Mouse (Mus musculus): ENCODE data around the gene Dctn5.

The Dctn5 gene

DNA sequence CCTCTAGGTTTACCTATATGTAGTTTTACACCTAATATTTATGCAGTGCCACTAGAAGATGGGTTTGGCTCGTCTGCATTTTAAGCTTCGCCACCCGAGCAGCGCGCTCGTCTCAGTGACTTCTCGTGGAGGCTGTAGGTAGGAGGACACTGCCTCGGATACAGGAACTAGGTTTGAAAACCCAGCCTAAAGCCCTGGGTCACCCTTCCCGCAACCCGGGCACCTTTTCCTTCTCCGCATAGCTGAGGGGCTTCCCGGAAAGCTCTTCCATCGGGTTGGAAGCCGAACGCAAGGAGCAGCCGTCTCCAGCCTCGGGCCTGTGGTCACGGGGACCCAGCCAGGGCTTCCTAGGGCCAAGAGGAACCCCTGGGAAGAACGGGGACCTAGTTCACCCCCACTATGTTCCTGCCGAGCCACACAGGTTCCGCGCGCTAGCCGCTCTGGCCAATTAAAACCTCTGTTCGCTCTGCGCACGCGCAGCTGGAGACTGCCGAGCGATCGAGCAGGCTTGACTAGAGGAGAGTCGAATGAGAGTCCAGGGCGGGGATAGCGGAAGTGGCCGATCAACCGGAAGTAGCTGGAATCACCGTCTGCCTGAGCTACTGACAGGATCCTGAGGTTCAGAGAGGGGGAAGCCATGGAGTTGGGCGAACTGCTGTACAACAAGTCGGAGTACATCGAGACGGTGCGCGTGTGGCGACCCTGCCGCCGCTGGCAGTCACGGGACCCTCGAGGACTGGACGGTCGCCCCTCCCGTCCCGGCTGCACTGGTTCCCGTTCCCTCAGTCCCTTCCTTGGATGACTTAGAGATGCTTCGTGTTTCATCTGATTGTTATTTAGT, at the start of gene Dctn5, which contains the start of gene Palb2:
TSS of gene Dctn5 (plus strand) at position 545 of the 841 bp plus-strand sequence.
TSS of gene Palb2 (minus strand) at position 489 of the 841 bp plus-strand sequence.
- peak; percentile 94 for DNase-seq (ENCODE audit: low spot score)

DNA sequence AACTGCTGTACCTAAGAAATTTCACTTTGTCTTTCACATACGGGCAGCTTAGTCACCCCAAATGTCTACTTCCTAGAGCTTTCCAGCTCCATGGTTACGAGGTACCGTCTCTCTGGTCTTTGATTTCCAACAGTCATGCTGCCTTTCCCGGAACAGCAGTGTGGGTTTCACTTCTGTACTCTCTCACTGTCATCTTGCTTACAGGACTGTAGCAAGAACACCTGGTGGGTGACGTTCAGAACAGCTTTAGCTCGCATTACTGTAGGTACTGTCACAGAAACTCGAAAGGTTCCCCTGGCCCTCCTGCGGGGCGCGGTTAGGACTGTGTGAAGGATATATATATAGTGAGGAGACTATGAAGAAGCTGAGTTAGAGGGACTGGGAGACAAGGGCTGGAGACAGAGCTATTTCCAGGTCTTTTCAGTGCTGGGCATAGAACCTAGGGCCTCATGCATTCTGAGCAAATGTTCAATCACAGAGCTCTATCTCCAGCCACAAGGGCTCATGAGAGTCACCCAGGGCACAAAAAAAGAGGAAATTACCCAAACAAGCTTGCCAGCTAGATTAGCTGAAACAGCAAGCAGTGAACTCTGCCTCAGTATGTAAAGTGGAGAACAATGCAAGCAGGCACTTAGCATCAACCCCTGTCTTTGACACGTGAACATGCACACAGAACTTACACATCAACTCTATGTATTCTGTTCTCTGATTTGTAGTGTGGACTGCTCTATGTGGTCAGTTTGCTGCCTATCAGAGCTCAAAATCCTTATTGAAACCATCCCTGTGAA, 45.5 kb upstream of the Dctn5 start:
- no peak for DNase-seq (ENCODE audit: low spot score)

- DNase-seq (ENCODE audit: low spot score) = no peak
Measured at GRCm38 (mm10) chr7:122094564-122095330, 38.1 kb upstream of the Dctn5 start.

DNA sequence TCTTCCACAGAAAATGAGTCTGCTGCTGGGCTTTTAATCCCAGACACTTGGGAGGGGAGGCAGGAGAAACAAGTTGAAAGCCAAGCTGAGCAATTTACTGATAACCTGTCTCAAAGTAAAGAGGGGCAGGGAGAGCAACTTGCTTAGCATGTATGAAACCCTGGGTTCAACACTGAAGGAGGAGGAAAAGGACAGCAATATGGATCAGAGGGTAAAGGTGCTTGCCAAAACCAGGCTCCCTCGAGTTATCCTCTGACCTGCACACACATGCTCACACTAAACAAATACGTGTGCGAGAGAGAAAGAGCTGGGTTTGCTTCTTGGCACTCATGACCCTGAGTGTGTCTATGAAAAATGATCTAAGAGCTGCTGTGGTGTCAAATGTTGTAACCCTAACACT, 34.8 kb upstream of the Dctn5 start:
- DNase-seq (ENCODE audit: low spot score) = no peak

GRCm38 (mm10) chr7:122099222-122099621, 33.6 kb upstream of the Dctn5 start:
- DNase-seq (ENCODE audit: low spot score) = peak; percentile 41

GRCm38 (mm10) chr7:122101014-122101746, 31.7 kb upstream of the Dctn5 start:
- peak; percentile 34 for DNase-seq (ENCODE audit: low spot score)

- peak; percentile 81 for DNase-seq (ENCODE audit: low spot score)
Measured at GRCm38 (mm10) chr7:122101747-122102244, 31.0 kb upstream of the Dctn5 start, which contains the start of gene Ndufab1. Gene Ndufab1 (minus strand): TSS chr7:122101886.

DNA sequence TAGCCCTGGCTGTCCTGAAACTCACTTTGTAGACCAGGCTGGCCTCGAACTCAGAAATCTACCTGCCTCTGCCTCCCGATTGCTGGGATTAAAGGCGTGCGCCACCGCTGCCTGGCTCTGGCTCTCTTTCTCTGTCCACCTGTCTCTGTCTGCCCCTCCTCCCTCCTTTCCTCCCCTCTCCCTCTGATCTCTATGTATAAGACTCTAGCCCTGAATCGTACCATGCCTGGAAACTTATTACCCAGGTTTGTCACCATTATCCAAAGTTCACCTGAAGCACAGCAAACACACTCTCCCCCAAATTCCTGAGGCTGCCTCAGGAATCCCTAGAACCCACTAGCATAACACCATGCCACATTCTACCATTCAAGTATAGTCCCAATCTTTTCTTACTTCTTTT, 24.6 kb upstream of the Dctn5 start:
- DNase-seq (ENCODE audit: low spot score) = no peak

GRCm38 (mm10) chr7:122123518-122123917, 9.3 kb upstream of the Dctn5 start:
- DNase-seq (ENCODE audit: low spot score) = peak; percentile 14

DNA sequence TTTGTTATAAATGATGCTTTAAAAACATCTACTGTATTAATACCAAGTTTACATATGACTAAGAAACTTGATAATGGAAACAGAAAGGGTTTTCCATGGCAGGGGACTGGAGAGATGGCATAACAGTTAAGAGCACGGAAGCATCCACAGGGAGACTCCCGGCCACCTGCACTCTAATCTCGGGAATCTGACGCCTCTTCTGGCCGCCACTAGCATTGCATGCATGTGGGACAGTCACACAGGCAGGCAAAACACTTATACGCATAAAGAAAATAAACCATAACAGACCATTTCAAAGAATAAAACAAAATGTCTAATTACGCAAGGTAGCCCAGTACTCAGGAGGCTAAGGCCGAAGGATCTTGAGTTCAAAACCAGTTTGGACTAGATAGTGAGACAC, 7.2 kb upstream of the Dctn5 start:
- DNase-seq (ENCODE audit: low spot score) = no peak

- DNase-seq (ENCODE audit: low spot score) = no peak
Measured at GRCm38 (mm10) chr7:122126946-122127345, 5.9 kb upstream of the Dctn5 start.

- DNase-seq (ENCODE audit: low spot score) = no peak
Measured at GRCm38 (mm10) chr7:122131834-122132233, 1.0 kb upstream of the Dctn5 start.

DNA sequence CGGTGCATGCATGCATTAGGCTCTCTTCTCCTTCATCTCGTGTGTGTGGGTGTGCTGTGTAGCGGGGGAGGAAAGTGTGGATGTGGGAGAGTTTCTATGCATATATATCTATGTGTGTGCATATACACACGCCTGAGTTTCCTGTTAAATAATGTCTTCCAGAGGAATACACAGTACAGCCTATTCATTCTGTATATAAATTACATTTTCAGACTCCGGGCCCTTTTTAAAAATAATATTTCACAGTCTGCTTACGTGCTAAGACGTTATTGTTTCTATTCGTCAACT, 441 bp downstream of the Dctn5 start:
- no peak for DNase-seq (ENCODE audit: low spot score)

GRCm38 (mm10) chr7:122135070-122135469, 2.2 kb downstream of the Dctn5 start:
- DNase-seq (ENCODE audit: low spot score) = peak; percentile 21

GRCm38 (mm10) chr7:122137071-122137470, 4.2 kb downstream of the Dctn5 start:
- no peak for DNase-seq (ENCODE audit: low spot score)

DNA sequence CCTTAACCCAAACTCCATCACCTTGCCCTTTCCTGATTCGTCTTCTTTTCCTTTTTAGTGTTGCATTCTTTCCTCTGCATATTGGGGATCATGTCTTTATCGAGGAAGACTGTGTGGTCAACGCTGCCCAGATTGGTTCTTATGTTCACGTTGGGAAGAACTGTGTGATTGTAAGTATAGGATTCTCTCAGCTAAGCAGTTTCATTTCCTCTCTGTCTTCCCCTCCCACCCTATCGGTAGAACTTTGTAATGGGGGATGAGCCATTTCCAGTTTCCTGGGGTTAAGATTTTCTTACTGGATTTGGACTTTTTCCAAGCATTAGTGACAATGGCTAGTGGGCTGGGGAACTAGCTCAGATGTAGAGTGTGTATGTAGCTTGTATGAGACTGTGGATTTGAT, 5.3 kb downstream of the Dctn5 start:
- DNase-seq (ENCODE audit: low spot score) = no peak

GRCm38 (mm10) chr7:122140991-122141390, 8.2 kb downstream of the Dctn5 start:
- peak; percentile 33 for DNase-seq (ENCODE audit: low spot score)

DNA sequence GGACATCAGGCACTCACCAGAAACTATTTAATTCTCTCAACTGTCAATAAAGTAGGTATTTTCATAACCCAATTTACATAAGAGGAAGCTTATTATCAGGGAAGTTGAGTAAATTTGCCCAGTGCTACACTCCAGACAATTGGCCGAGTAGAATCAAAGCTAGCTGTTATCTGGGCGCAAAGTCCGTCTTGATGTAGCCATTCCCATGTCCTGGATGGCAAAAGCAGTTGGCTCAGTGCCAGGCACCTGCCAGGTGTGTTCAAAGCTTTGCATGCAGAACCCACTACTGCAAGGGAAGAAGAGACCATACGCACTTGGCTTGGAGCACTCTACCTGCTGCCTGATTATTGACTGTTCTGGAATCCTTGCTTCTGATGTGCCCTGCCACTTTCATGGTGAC, 19.6 kb downstream of the Dctn5 start:
- DNase-seq (ENCODE audit: low spot score) = no peak

- no peak for DNase-seq (ENCODE audit: low spot score)
Measured at GRCm38 (mm10) chr7:122158488-122158887, 25.6 kb downstream of the Dctn5 start.

DNA sequence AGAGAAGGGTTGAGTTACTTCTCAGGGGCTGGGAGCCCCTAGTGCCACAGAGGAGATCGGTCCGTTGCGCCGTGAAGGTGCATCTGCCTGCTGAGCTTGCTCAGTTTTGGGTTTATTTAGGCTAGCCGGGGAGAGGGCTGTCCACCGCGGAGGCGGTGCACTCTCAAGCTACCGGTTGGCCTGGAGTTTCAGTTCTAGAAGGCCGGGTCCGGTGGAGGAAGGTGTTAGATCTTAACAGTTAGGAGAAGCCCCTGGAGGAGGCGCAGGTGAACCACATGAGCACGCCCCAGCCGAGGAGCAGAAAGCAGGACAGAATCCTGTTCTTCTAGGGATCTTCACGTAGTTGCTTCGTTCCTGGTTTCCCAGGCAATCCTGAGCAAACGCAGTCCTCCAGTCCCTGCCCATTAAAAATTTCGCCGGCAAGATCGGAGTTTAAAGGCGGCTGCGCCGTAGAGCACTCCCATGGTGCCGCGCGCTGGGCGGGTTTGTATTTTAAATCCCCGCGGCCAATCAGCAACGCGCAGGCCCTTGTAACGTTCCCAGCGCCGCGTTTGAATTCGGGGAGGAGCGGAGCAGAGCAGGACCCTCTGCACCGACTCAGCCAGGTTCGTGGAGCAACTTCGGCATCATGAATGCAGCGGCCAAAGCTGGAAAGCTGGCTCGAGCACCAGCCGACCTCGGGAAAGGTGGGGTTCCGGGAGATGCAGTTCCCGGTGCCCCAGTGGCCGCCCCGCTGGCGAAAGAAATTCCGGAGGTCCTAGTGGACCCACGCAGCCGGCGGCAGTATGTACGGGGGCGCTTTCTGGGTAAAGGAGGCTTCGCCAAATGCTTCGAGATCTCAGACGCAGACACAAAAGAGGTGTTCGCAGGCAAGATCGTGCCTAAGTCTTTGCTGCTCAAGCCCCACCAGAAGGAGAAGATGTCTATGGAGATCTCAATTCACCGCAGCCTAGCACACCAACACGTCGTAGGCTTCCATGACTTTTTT, 26.4 kb downstream of the Dctn5 start, which contains the start of gene Plk1:
TSS of gene Plk1 (plus strand) at position 525 of the 988 bp plus-strand sequence.
- DNase-seq (ENCODE audit: low spot score) = peak; percentile 74
